Mouse (Mus musculus): ENCODE data around the gene Spem1.

DNA sequence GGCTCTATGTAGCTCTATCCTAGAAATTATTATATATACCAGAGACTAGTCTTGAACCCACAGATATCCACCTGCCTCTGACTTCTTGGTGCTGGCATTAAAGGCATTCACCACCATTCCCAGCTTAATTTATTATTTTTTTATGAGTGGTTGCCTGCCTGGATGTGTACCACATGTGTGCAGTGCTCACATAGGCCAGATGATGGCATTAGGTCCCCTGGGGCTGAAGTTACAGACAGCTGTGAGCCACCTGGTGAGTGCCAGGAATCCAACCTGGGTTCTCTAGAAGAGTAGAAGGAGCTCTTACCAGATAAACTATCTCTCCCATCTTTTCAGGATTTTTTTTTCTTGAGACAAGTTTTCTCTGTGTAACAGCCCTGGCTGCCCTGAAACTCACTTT, 11.7 kb downstream of the Spem1 start:
- TF ChIP-seq ZNF384 (IDR thresholded peaks at IDR 0.05; ENCODE audit: low read depth, low read length) (no peak), CHD2 (IDR thresholded peaks at IDR 0.05; ENCODE audit: low read depth, low read length) (no peak), HCFC1 (IDR thresholded peaks at IDR 0.05; ENCODE audit: borderline replicate concordance, insufficient read depth, low read length) (no peak), ZC3H11A (IDR thresholded peaks at IDR 0.05; ENCODE audit: borderline replicate concordance, low read depth, low read length) (no peak), MAFK (IDR thresholded peaks at IDR 0.05; ENCODE audit: insufficient read depth, low read depth, low read length) (no peak)
